Mouse (Mus musculus): Measurements from ENCODE around the gene Gm2030. TPM values are rescaled to one million over a fixed set of nuclear protein-coding genes. Genes with fewer than 3 reads are reported as not detected.
"Not testable (repeated sequence)": the region's sequence is repeated elsewhere in the genome, so short reads cannot be mapped to it uniquely, and the experiment has no call there.

Gm2030 gene
- not detected in 2 replicates for polyA plus RNA-seq (2012; ENCODE audit: insufficient read depth, insufficient read length, missing spikeins)

GRCm38 (mm10) chrX:26309944-26310343 is at the start of gene Gm2030:
Gm2030 (minus strand) TSS chrX:26310044.
- not testable (repeated sequence) for H3K4me1 ChIP-seq (ENCODE audit: control insufficient read depth, insufficient read depth, insufficient read length, low read length); H3K27ac ChIP-seq (replicated peaks; ENCODE audit: low read depth, low read length); H3K4me3 ChIP-seq (ENCODE audit: insufficient read depth, low read depth, low read length)

Other genes with a start within 250 kb of the Gm2030 start
- gene Gm2012, start 78.7 kb downstream of the Gm2030 start, polyA plus RNA-seq (2012; ENCODE audit: insufficient read depth, insufficient read length, missing spikeins), result not detected in 2 replicates
- gene Slx, start 235.5 kb upstream of the Gm2030 start, polyA plus RNA-seq (2012; ENCODE audit: insufficient read depth, insufficient read length, missing spikeins), result not detected in 2 replicates

Measured in brown adipose tissue, adult 24 weeks (tissue).